Mouse (Mus musculus): ENCODE measurements at regions not wholly inside any gene's neighbourhood (a gene's known extent, or its start where the extent isn't known, plus 50 kb on each side); places are given as distances from the start of the nearest gene placed in this dataset.

DNA sequence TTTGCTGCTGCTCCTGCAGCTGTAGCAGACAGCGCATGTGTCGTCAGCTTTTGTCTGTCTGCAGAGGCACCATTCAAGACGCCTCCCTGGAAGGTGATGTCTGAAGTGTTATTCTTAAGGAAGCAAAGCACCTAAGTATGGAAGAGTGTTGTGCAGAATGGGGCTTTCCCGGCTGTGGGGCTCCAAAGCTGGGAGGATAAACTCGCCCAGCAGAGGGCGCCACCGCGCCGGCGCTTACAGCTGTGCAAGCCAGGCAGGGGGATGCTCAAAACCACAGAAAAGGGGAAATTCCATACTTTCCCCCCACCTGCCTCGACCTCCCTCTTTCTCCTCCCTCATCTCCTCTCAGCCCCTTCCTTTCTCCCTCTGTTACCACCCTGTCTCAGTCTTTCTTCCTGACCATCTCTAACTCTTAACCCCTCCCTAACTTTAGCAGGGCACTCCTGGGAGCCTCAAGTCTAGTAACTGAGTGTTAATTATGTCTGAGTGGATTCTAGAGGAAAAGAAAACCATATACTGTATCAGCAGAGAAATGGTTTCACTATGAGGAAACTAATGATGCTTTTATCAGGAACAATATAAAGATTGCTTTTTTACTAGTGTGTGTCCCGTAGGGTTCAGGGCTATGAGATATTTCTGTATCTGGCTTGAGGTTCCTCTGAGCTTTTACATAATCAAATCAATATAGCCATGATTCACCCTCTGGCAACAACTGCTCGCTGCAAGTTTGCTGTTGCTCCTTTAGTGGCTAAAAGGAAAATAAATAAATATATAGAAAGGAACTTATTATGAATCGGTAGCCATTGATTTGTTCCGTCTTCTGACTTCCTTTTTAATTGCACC lies 539.5 kb downstream of the Ccdc171 start:
- H3K9ac ChIP-seq, result no peak overlapping the region
- no peak overlapping the region for H3K27ac ChIP-seq
- H3K9me3 ChIP-seq (replicated peaks), result no peaks in the 10 kb centered on the region
- peaks cover 20% of the 10 kb centered on the region for H3K4me1 ChIP-seq
- H3K4me2 ChIP-seq (replicated peaks), result 0 out of 2 replicates have a peak overlapping the region, but pooled peaks have one; percentile 3
- H3K27me3 ChIP-seq, result no peaks in the 10 kb centered on the region
- H3K4me3 ChIP-seq, result no peak overlapping the region
- H3K36me3 ChIP-seq, result no peaks in the 10 kb centered on the region
- peak; percentile 61; the same call in 1 of the 2 replicates for ATAC-seq (ENCODE audit: low FRiP score)
- WGBS, result 24% methylated on average over 15 of the region's 15 CpGs

DNA sequence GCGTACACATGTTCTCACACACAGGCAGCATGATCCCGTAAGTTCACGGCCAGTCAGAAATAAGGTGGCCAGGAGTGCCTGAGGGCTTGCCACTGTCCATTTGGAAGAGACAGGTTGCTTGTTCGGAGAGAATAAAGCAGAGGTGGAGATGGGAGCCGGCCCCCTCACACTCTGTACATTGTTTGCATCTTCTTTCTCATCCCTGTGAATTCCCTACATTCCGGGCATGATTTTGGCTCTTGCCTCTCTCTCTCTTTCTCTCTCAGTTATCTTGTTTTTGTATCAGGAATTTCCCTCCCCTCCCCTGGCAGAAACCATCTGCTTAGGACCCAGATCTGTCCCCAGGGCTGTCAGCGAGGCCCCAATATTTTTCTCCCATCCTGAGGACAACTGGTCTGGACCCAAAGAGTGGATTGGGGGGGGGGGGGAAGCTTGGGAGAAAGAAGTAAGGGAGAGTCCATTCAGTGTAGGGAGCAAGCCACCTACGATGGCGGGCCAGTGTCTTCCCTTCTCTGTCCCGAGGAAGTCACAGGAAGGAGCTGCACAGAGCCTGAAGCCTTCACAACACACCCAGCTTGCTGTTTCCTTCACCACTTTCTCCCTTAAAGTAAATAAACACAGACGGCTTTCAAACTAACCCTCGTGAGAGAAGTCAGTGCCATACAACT lies 540.2 kb downstream of the Ccdc171 start:
- Histone ChIP-seq H3K36me3 (no peaks in the 10 kb centered on the region), H3K9me3 (replicated peaks) (no peaks in the 10 kb centered on the region), H3K4me3 (no peak overlapping the region), H3K9ac (no peak overlapping the region), H3K27me3 (no peaks in the 10 kb centered on the region), H3K27ac (no peak overlapping the region), H3K4me1 (peaks cover 22% of the 10 kb centered on the region), H3K4me2 (replicated peaks) (no peak overlapping the region)
- no peak for ATAC-seq (ENCODE audit: low FRiP score)
- 51% methylated on average over 12 of the region's 12 CpGs for WGBS

DNA sequence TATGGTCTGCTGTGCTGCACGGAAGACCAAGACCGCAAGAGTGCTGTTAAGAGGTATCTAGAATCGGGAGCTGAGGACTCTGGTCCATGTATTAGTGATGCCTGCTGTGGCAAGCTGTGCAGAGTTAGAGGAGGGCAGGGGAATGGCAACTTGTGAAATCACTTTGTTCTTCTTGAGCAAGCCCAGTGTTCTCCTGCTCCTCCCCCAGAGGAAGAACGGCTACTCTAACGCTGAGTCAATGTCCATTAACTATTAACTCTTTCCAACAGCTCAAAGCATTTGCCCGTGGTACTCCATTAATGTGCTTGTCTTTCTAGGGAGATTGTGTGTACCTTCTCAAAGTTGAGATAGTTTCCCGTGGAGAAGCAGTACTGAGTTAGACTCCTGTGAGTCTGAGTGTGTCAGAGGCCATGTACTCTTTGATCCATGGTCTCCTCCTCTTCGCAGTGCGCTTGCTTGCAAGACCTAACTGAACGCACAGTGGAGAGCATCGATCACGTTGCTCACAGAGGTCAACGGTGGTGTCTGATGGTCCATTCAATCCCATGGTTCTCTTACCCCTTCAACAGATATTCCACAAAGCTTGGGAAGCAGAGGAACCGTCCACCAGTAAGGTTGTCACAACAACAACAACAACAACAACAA lies 542.7 kb downstream of the Ccdc171 start:
- no peak overlapping the region for H3K4me3 ChIP-seq
- no peak overlapping the region for H3K4me2 ChIP-seq (replicated peaks)
- H3K36me3 ChIP-seq, result no peaks in the 10 kb centered on the region
- peaks cover 22% of the 10 kb centered on the region for H3K4me1 ChIP-seq
- WGBS, result 80% methylated on average over 14 of the region's 14 CpGs
- no peak overlapping the region for H3K9ac ChIP-seq
- no peak for ATAC-seq (ENCODE audit: low FRiP score)
- no peak overlapping the region for H3K27ac ChIP-seq
- no peaks in the 10 kb centered on the region for H3K27me3 ChIP-seq
- H3K9me3 ChIP-seq (replicated peaks), result no peaks in the 10 kb centered on the region

DNA sequence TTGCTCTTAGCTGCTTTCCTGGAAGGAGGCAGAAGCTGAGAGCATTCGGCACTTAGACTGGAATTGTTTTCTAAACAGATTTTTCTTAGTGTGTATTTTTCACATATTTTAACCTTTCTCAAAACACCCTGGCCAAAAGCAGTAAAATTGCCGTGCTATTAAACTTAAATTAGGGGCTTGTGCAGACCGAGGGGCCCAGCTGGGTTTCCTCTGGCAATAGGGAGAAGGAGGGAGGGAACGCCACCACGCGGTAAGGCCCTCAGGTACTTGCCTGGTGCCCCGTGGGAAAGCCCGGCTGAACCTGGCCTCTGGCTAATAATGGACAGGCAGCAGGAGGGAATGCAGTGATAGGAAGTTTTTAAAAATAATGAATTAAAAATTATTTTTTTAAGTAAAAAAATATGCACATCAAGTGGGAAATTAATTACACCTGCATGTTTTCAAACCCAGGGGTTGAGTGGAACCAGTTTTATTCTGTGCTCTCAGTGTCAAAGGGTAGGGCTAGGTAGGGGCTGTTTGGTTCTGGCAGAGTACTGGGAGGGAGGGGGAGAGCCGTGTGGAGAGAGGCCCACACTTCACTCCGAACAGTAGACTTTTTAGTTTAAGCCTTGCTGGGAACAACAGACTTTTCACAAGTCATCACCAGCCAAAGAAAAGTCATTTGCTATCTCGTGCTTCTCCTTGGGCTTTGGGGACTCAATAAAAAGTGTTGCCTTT lies 543.8 kb downstream of the Ccdc171 start:
- Histone ChIP-seq H3K9me3 (replicated peaks) (no peaks in the 10 kb centered on the region), H3K4me1 (peaks cover 22% of the 10 kb centered on the region), H3K27ac (no peak overlapping the region), H3K4me2 (replicated peaks) (no peak overlapping the region), H3K4me3 (no peak overlapping the region), H3K27me3 (no peaks in the 10 kb centered on the region), H3K9ac (no peak overlapping the region), H3K36me3 (no peaks in the 10 kb centered on the region)
- ATAC-seq (ENCODE audit: low FRiP score), result no peak
- WGBS, result 40% methylated on average over 11 of the region's 11 CpGs

DNA sequence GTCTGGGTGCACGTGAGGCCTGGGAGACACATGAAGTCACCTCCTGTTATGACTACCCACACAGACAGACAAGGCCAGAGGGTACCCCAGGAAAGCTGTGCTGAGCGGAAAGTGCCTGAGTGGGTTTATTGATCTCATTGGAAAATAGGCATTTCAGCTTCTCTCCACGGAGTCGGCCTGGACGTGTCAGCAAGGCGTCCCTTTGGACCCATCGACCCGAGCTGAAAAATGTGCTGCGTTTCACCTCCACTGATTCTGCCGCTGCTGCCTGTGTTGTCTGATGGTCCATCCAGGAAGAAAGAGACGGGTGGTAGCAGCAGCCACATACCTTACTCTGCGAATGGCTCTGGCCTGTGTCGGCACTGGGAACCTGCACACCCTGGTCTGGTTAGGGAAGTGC lies 544.3 kb downstream of the Ccdc171 start:
- 73% methylated on average over 13 of the region's 13 CpGs for WGBS

DNA sequence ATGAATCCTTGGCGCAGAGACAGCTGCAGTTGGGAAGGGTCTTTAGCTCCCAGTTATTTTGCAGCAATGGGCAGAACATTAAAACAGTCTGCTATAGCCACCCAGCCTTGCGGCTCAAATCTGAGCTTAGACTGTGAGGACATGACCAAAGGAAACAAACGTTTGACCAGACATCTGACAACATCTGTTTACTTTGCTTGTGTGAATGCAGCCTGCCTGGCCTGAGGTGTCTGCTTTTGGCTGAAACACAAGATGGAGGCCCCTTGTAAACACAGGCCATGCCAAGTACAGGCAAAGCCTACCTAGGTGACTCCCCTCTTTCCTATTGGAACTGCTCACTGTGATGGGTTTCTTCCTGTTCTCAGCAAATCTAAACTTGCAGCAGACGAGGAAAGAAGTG lies 544.7 kb downstream of the Ccdc171 start:
- Histone ChIP-seq H3K27me3 (peaks cover under 1% of the 10 kb centered on the region; the same call in 1 of the 2 replicates), H3K4me2 (replicated peaks) (no peak overlapping the region), H3K9me3 (replicated peaks) (no peaks in the 10 kb centered on the region), H3K27ac (peak overlapping the region; percentile 57), H3K9ac (no peak overlapping the region; the same call in 1 of the 2 replicates), H3K36me3 (no peaks in the 10 kb centered on the region), H3K4me3 (no peak overlapping the region), H3K4me1 (peaks cover 18% of the 10 kb centered on the region)
- no peak for ATAC-seq (ENCODE audit: low FRiP score)
- 75% methylated on average over 4 of the region's 4 CpGs for WGBS

More for the DNA sequence above, 544.3 kb downstream of the Ccdc171 start:
- ATAC-seq (ENCODE audit: low FRiP score), result no peak
- Histone ChIP-seq H3K36me3 (no peaks in the 10 kb centered on the region), H3K27ac (peak overlapping the region; percentile 57), H3K4me1 (peaks cover 18% of the 10 kb centered on the region), H3K9me3 (replicated peaks) (no peaks in the 10 kb centered on the region), H3K4me3 (no peak overlapping the region), H3K27me3 (no peaks in the 10 kb centered on the region), H3K4me2 (replicated peaks) (no peak overlapping the region), H3K9ac (no peak overlapping the region; the same call in 1 of the 2 replicates)

DNA sequence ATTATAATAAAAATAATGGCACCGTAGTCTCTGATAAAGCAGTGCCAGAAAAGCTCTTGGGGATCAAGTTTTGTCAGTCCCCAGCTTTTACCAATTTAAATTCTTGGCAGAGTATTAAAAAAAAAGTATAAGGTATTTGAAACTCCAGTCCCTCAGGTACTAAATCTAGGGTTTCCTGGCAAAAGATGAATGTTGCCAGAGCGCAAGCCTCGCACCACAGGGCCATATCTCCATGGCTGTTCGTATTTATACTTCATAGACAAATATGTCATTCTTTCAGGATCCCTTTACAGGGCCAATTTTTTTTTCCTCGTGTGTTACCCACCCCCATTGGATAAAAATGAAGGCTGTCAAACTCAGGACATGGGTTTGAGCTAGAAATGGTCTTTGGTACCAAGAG lies 546.8 kb downstream of the Ccdc171 start:
- Histone ChIP-seq H3K9me3 (replicated peaks) (no peaks in the 10 kb centered on the region), H3K4me3 (no peak overlapping the region), H3K9ac (no peak overlapping the region), H3K27ac (no peak overlapping the region), H3K4me2 (replicated peaks) (no peak overlapping the region), H3K4me1 (peaks cover 12% of the 10 kb centered on the region; the same call in 1 of the 2 replicates), H3K27me3 (peaks cover 5% of the 10 kb centered on the region; the same call in 1 of the 2 replicates), H3K36me3 (no peaks in the 10 kb centered on the region)
- WGBS, result 82% methylated on average over 5 of the region's 5 CpGs
- no peak for ATAC-seq (ENCODE audit: low FRiP score)

DNA sequence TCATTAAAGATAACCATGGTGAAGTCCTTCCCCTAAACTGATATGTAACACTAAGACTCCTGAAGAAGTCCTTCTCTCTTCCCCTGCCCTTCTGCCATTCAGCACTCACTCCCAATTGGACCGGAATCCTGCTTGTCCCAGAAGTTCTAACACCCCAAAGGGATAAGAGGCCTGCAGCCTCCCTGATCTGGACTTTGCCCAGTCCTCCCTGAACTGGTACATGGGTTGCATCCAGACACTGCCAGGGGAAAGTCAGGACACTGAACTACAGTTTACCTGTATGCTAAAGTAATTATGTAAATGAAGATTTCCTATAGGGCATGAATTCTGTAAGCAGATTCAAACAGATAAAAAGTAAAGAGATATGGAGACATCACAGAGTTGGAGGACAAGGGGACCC lies 551.2 kb downstream of the Ccdc171 start:
- ATAC-seq (ENCODE audit: low FRiP score), result no peak
- H3K9me3 ChIP-seq (replicated peaks), result no peaks in the 10 kb centered on the region
- H3K36me3 ChIP-seq, result no peaks in the 10 kb centered on the region
- H3K4me3 ChIP-seq, result no peak overlapping the region
- H3K4me1 ChIP-seq, result no peaks in the 10 kb centered on the region; the same call in 1 of the 2 replicates
- no peak overlapping the region for H3K27ac ChIP-seq
- H3K4me2 ChIP-seq (replicated peaks), result no peak overlapping the region
- no peak overlapping the region for H3K9ac ChIP-seq
- peaks cover 5% of the 10 kb centered on the region; the same call in 1 of the 2 replicates for H3K27me3 ChIP-seq
- WGBS, result 87% methylated on average over 1 of the region's 1 CpGs

DNA sequence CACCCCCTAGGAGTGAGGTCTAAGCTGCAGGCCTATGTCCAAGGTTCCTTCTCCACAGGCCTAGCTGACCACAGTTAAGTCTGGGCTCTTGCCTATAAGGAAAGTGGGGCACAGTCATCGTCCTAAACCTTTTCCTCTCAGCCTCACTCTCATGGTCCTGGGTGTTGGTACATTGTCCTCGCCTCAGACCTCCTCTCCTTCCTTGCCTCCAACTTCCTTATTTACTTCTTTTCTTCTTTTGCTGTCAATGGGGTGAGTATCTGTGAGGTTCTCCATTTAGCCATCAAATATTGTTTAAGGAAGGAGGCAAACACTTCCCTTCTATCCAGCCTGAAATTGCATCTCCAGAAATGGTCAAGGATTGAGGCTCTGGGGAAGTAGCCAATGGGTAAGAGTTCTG lies 554.2 kb downstream of the Ccdc171 start:
- Histone ChIP-seq H3K4me3 (no peak overlapping the region), H3K36me3 (no peaks in the 10 kb centered on the region), H3K9ac (no peak overlapping the region), H3K27me3 (peaks cover 5% of the 10 kb centered on the region; the same call in 1 of the 2 replicates), H3K27ac (no peak overlapping the region), H3K4me1 (no peaks in the 10 kb centered on the region; the same call in 1 of the 2 replicates), H3K9me3 (replicated peaks) (no peaks in the 10 kb centered on the region), H3K4me2 (replicated peaks) (no peak overlapping the region)
- 76% methylated on average over 2 of the region's 2 CpGs for WGBS
- ATAC-seq (ENCODE audit: low FRiP score), result no peak

DNA sequence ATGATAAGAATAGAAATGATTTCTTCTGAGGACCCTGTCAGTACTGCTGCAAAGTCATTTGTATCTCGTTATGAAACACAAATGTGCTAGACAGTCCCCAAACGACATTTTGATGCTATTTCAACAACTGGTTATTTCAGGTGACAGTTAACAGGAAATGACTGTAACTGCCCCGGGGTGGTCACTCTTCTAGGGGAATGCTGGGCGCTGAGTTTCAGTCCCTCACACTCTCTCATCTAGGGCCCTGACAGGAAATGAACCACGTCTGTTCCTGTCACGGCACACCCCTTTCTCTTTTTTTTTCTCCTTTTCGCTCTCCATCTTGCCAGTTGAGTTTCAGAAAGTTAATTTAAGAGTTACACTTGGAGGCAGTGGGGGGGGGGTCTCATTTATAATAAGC lies 556.2 kb downstream of the Ccdc171 start:
- Histone ChIP-seq H3K4me3 (no peak overlapping the region), H3K4me1 (no peaks in the 10 kb centered on the region; the same call in 1 of the 2 replicates), H3K27ac (no peak overlapping the region), H3K4me2 (replicated peaks) (no peak overlapping the region), H3K36me3 (no peaks in the 10 kb centered on the region), H3K9me3 (replicated peaks) (no peaks in the 10 kb centered on the region), H3K9ac (no peak overlapping the region), H3K27me3 (no peaks in the 10 kb centered on the region)
- WGBS, result 68% methylated on average over 7 of the region's 7 CpGs
- ATAC-seq (ENCODE audit: low FRiP score), result no peak

DNA sequence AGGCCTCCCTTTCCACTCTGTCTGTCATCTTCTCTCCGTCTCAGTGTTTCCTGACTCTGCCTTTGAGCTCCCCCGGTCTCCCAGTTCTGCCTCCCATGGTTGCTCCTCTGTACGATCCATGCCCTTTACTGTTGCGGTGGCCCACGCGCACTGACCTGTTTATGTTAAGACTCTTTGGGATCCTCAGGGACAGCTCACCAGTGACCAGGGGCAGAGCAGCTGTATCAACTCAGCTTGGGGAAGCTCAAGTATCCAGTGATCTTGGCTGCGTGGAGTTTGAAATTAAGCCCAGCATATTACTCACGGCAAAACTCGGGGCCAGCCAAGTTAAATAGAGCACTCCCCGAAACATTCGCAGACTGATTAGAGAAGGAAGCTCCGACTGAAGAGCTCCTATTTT lies 562.8 kb downstream of the Ccdc171 start:
- H3K4me1 ChIP-seq, result peaks cover 6% of the 10 kb centered on the region; the same call in 1 of the 2 replicates
- no peak overlapping the region for H3K27ac ChIP-seq
- no peak overlapping the region for H3K9ac ChIP-seq
- H3K36me3 ChIP-seq, result no peaks in the 10 kb centered on the region
- H3K4me3 ChIP-seq, result no peak overlapping the region
- 75% methylated on average over 12 of the region's 12 CpGs for WGBS
- no peaks in the 10 kb centered on the region for H3K27me3 ChIP-seq
- ATAC-seq (ENCODE audit: low FRiP score), result no peak
- no peak overlapping the region for H3K4me2 ChIP-seq (replicated peaks)
- H3K9me3 ChIP-seq (replicated peaks), result no peaks in the 10 kb centered on the region

Data from hindbrain, embryonic 12.5 days (tissue).